Comparison of ENCODE assay signal across 9 mouse cellular contexts in the genomic region with DNA sequence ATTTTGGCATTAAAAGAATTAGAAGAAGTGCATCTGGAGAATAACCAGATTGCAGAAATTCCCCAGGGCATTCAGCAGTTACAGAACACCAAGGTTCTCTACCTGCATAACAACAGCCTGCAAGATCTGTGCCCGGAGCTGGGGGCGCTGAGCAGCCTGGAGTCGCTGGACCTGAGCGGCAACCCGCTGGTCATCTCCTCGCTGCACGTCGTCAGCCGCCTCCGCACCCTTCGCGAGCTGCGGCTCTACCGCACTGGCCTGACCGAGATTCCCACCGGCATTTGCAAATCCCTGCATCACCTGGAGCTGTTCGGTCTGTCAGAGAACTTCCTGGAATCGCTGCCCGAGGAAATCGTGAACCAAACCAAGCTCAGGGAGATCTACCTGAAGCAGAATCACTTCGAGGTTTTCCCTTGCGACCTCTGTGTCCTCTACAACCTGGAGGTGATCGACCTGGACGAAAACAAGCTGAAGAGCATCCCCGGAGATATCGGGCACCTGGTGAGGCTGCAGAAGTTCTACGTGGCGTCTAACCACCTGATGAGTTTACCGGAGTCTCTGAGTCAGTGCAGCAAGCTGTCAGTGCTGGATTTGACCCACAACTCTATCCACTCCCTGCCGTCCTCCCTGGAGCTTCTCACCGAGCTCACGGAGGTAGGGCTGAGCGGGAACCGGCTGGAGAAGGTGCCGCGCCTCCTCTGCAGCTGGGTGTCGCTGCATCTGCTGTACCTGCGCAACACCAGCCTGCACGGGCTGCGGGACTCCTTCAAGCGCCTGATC. TPM values are rescaled to one million over a fixed set of nuclear protein-coding genes. Genes with fewer than 3 reads are reported as not detected.
DNase-seq lines count a peak whose midpoint lies in the region; ATAC-seq and TF ChIP-seq lines count a peak whose summit lies in the region.
"Had no signal": no experiment of that assay in that cellular context is flagged by ENCODE, and none has a peak within 500 bp of the region (broad histone marks: within the 10 kb centered on the region; RNA-seq: fewer than 3 reads in every experiment).

No protein-coding gene starts in this region.

- no peak for TF ChIP-seq POLR2A in CH12.LX (IDR thresholded peaks at IDR 0.05; ENCODE audit: low read depth, low read length)

- no peak for TF ChIP-seq EP300 in CH12.LX (IDR thresholded peaks at IDR 0.05; ENCODE audit: low read length)

- no peak overlapping the region for H3K9ac ChIP-seq in CH12.LX (ENCODE audit: insufficient read depth, low read depth)
- peak overlapping the region; percentile 32 for H3K9ac ChIP-seq in hindbrain, embryonic 15.5 days
- H3K9ac ChIP-seq in midbrain, postnatal 0 days (replicated peaks; ENCODE audit: low read length, poor library complexity, severe bottlenecking), result peak overlapping the region; percentile 25; the same call in 1 of the 2 replicates

- peak; percentile 67 for ATAC-seq in frontal cortex, adult (ENCODE audit: low TSS enrichment)
- ATAC-seq in hindbrain, embryonic 15.5 days (ENCODE audit: low FRiP score, low read depth), result peak; percentile 76
- ATAC-seq in midbrain, postnatal 0 days (ENCODE audit: low FRiP score), result peak; percentile 75

- H3K79me2 ChIP-seq in CH12.LX (replicated peaks; ENCODE audit: control insufficient read depth, extremely low read depth, insufficient read depth, poor library complexity, severe bottlenecking), result no peaks in the 10 kb centered on the region

- no peaks in the 10 kb centered on the region for H3K27me3 ChIP-seq in CH12.LX (replicated peaks)
- H3K27me3 ChIP-seq in hindbrain, embryonic 15.5 days, result peaks cover 23% of the 10 kb centered on the region
- no peaks in the 10 kb centered on the region for H3K27me3 ChIP-seq in midbrain, postnatal 0 days (ENCODE audit: insufficient read depth, low read length)

- H3K4me1 ChIP-seq in CH12.LX (ENCODE audit: control insufficient read depth in 1 of 2, insufficient read depth in 2 of 2), result no peaks in the 10 kb centered on the region
- peaks cover 20% of the 10 kb centered on the region for H3K4me1 ChIP-seq in hindbrain, embryonic 15.5 days (replicated peaks)
- H3K4me1 ChIP-seq in midbrain, postnatal 0 days (ENCODE audit: insufficient read depth, low read length), result 0 out of 2 replicates have a peak, but pooled peaks cover 5% of the 10 kb centered on the region

- no peak overlapping the region for H3K27ac ChIP-seq in CH12.LX (ENCODE audit: insufficient read depth, low read depth)
- H3K27ac ChIP-seq in hindbrain, embryonic 15.5 days (replicated peaks), result no peak overlapping the region
- no peak overlapping the region for H3K27ac ChIP-seq in midbrain, postnatal 0 days (ENCODE audit: low read depth, low read length)
- H3K27ac ChIP-seq: macrophage had no signal

- no peak for TF ChIP-seq RAD21 in CH12.LX (IDR thresholded peaks at IDR 0.05; ENCODE audit: low read depth, low read length)

- in situ Hi-C loops in CH12.LX (cut with MboI; ENCODE audit: low pct_ligation_motif_present, low pct_unique_long_range_greater_than_20kb, low sequenced_read_pairs), result no loop called here

- no peak for DNase-seq in frontal cortex, postnatal 25 days (ENCODE audit: low spot score in 2 of 2)
- DNase-seq in CH12.LX (ENCODE audit: extremely low read depth) (no peak), liver (peak; percentile 12)
- peak; percentile 35 for DNase-seq in embryo, embryonic 9.5 days (ENCODE audit: extremely low spot score)
- DNase-seq in midbrain, postnatal 0 days (ENCODE audit: low spot score), result peak; percentile 43
- no peak for DNase-seq in gastrocnemius, adult 8-10 months (ENCODE audit: low spot score in 2 of 2)

- peak overlapping the region in 1 of 3 experiments; percentile 21 for H3K4me3 ChIP-seq in CH12.LX (replicated peaks in 1 of 3; ENCODE audit: low read depth in 2 of 3, low read length in 2 of 3, poor library complexity in 1 of 3)
- H3K4me3 ChIP-seq in hindbrain, embryonic 15.5 days, result peak overlapping the region; percentile 46
- H3K4me3 ChIP-seq in midbrain, postnatal 0 days (ENCODE audit: low read depth, low read length), result peak overlapping the region; percentile 37

- peak overlapping the region; percentile 78 for H3K4me2 ChIP-seq in CH12.LX (ENCODE audit: insufficient read depth, low read depth, poor library complexity, severe bottlenecking)
- H3K4me2 ChIP-seq in hindbrain, embryonic 15.5 days, result peak overlapping the region; percentile 86
- peak overlapping the region; percentile 60 for H3K4me2 ChIP-seq in midbrain, postnatal 0 days (ENCODE audit: low read depth, low read length, poor library complexity, severe bottlenecking)

- peak in 1 of 2 experiments; percentile 38; a peak in 2 of 4 replicates for TF ChIP-seq CTCF in CH12.LX (conservative IDR thresholded peaks at IDR 0.05 in 1 of 2, IDR thresholded peaks at IDR 0.05 in 1 of 2; ENCODE audit: low read depth in 2 of 2, low read length in 2 of 2)
- TF ChIP-seq CTCF in midbrain, postnatal 0 days (IDR thresholded peaks at IDR 0.05), result peak; percentile 69

- under 1% methylated on average over 41 of the region's 41 CpGs for WGBS in hindbrain, embryonic 15.5 days
- WGBS in midbrain, postnatal 0 days, result 1% methylated on average over 41 of the region's 41 CpGs

- dilution Hi-C loops in CH12.LX (cut with MboI; ENCODE audit: extremely low pct_ligation_motif_present, extremely low pct_unique_long_range_greater_than_20kb, low sequenced_read_pairs), result no loop called here

- H3K36me3 ChIP-seq in CH12.LX (replicated peaks in 1 of 2; ENCODE audit: control insufficient read depth in 1 of 2, insufficient read depth in 1 of 2, low read length in 1 of 2), result no peaks in the 10 kb centered on the region
- no peaks in the 10 kb centered on the region for H3K36me3 ChIP-seq in hindbrain, embryonic 15.5 days
- no peaks in the 10 kb centered on the region for H3K36me3 ChIP-seq in midbrain, postnatal 0 days (ENCODE audit: insufficient read depth, low read length)

- H3K9me3 ChIP-seq in CH12.LX (replicated peaks; ENCODE audit: low read length), result no peaks in the 10 kb centered on the region
- H3K9me3 ChIP-seq in hindbrain, embryonic 15.5 days, result no peaks in the 10 kb centered on the region
- no peaks in the 10 kb centered on the region for H3K9me3 ChIP-seq in midbrain, postnatal 0 days (ENCODE audit: low read length)

TF ChIP-seq in CH12.LX, 34 proteins besides CTCF, POLR2A, EP300 and RAD21:
- TF ChIP-seq NRF1 (IDR thresholded peaks at IDR 0.05; ENCODE audit: low read depth, low read length) (peak; percentile 29; the same call in 1 of the 2 replicates), MEF2A (IDR thresholded peaks at IDR 0.05; ENCODE audit: borderline replicate concordance, low read depth, low read length) (no peak)

RNA-seq across cellular contexts. Expression of gene Lrrc34, which starts 2.6 kb away (rescaled TPM):
- total RNA-seq in CH12.LX (2012; rRNA removed) (not detected in 2 replicates), CH12.LX (2014; rRNA removed) (not detected in 2 replicates)
- polyA plus RNA-seq in CH12.LX (2012; ENCODE audit: insufficient read length, low read depth), result not detected in 2 replicates
- 1.3 and 1.4 TPM in 2 replicates for polyA plus RNA-seq in hindbrain, embryonic 15.5 days (2015; fragmentation: Nextera tagmentation; extraction: Ambion mirVana)
- total RNA-seq in midbrain, postnatal 0 days (2014; rRNA removed), result 1.5 and 2.0 TPM in 2 replicates
- polyA plus RNA-seq in midbrain, postnatal 0 days (2015; fragmentation: Nextera tagmentation; extraction: Ambion mirVana), result 0.67 and 1.1 TPM in 2 replicates
- total RNA-seq in gastrocnemius, adult 8-10 months (2022), result not detected
- polyA plus RNA-seq: macrophage had no signal

RNA-seq across cellular contexts. Expression of gene Lrriq4, which starts 5.9 kb away (rescaled TPM):
- total RNA-seq in CH12.LX (2012; rRNA removed) (not detected in 2 replicates), CH12.LX (2014; rRNA removed) (not detected in 2 replicates)
- polyA plus RNA-seq in CH12.LX (2012; ENCODE audit: insufficient read length, low read depth), result not detected in 2 replicates
- polyA plus RNA-seq in hindbrain, embryonic 15.5 days (2015; fragmentation: Nextera tagmentation; extraction: Ambion mirVana), result not detected in 2 replicates
- total RNA-seq in midbrain, postnatal 0 days (2014; rRNA removed), result not detected in 2 replicates
- polyA plus RNA-seq in midbrain, postnatal 0 days (2015; fragmentation: Nextera tagmentation; extraction: Ambion mirVana), result 0.09 TPM in 1 of 2 replicates, not detected in the other
- total RNA-seq in gastrocnemius, adult 8-10 months (2022), result not detected
- polyA plus RNA-seq: macrophage had no signal

RNA-seq across cellular contexts. Expression of gene Mynn, which starts 48.4 kb away (rescaled TPM):
- total RNA-seq in CH12.LX (2012; rRNA removed), result 11.8 and 15.5 TPM in 2 replicates
- total RNA-seq in CH12.LX (2014; rRNA removed), result 31.1 and 31.6 TPM in 2 replicates
- 11.7 and 11.9 TPM in 2 replicates for polyA plus RNA-seq in CH12.LX (2012; ENCODE audit: insufficient read length, low read depth)
- polyA plus RNA-seq in hindbrain, embryonic 15.5 days (2015; fragmentation: Nextera tagmentation; extraction: Ambion mirVana), result 27.3 TPM in 2 replicates
- total RNA-seq in midbrain, postnatal 0 days (2014; rRNA removed), result 17.2 and 23.8 TPM in 2 replicates
- polyA plus RNA-seq in midbrain, postnatal 0 days (2015; fragmentation: Nextera tagmentation; extraction: Ambion mirVana), result 17.1 and 19.0 TPM in 2 replicates
- 10 to 100 TPM; 11.8 to 19.9 (median 14.3) TPM for total RNA-seq in gastrocnemius, adult 8-10 months (2022)

RNA-seq across cellular contexts. Expression of gene Lrrc31, which starts 49.4 kb away (rescaled TPM):
- total RNA-seq in CH12.LX (2012; rRNA removed) (not detected in 2 replicates), CH12.LX (2014; rRNA removed) (not detected in 2 replicates)
- polyA plus RNA-seq in CH12.LX (2012; ENCODE audit: insufficient read length, low read depth), result not detected in 2 replicates
- polyA plus RNA-seq in hindbrain, embryonic 15.5 days (2015; fragmentation: Nextera tagmentation; extraction: Ambion mirVana), result 0.29 TPM in 1 of 2 replicates, not detected in the other
- not detected in 2 replicates for total RNA-seq in midbrain, postnatal 0 days (2014; rRNA removed)
- polyA plus RNA-seq in midbrain, postnatal 0 days (2015; fragmentation: Nextera tagmentation; extraction: Ambion mirVana), result not detected in 2 replicates
- total RNA-seq in gastrocnemius, adult 8-10 months (2022), result not detected
- polyA plus RNA-seq: macrophage had no signal

RNA-seq across cellular contexts. Expression of gene Actrt3, which starts 50.5 kb away (rescaled TPM):
- 0.13 and 0.17 TPM in 2 replicates for total RNA-seq in CH12.LX (2012; rRNA removed)
- total RNA-seq in CH12.LX (2014; rRNA removed), result not detected in 2 replicates
- 0.16 TPM in 1 of 2 replicates, not detected in the other for polyA plus RNA-seq in CH12.LX (2012; ENCODE audit: insufficient read length, low read depth)
- polyA plus RNA-seq in hindbrain, embryonic 15.5 days (2015; fragmentation: Nextera tagmentation; extraction: Ambion mirVana), result 0.56 and 0.75 TPM in 2 replicates
- total RNA-seq in midbrain, postnatal 0 days (2014; rRNA removed), result 0.16 and 0.52 TPM in 2 replicates
- polyA plus RNA-seq in midbrain, postnatal 0 days (2015; fragmentation: Nextera tagmentation; extraction: Ambion mirVana), result 0.42 and 0.79 TPM in 2 replicates
- not detected for total RNA-seq in gastrocnemius, adult 8-10 months (2022)
- polyA plus RNA-seq: macrophage had no signal

Comparison
In these comparisons a context has a peak if more than half of its experiments do, and no peak if none do; other contexts are left out.
1. DNase-seq: peak in embryo, embryonic 9.5 days (single experiment), liver (single experiment) and midbrain, postnatal 0 days (single experiment); none in frontal cortex, postnatal 25 days (0 of 2), CH12.LX (single experiment) and gastrocnemius, adult 8-10 months (0 of 2).
2. Peak in every context shown above with its lines, with median percentiles within 50 percentile points of each other: ATAC-seq and H3K4me2 ChIP-seq.